ENCODE assay signal across 24 mouse cellular contexts in genomic region chr13:89355234-89355633, GRCm38 (mm10).
DNase-seq lines count a peak whose midpoint lies in the region; ATAC-seq lines count a peak whose summit lies in the region.
"Had no signal": no experiment of that assay in that cellular context is flagged by ENCODE, and none has a peak within 500 bp of the region (broad histone marks: within the 10 kb centered on the region; RNA-seq: fewer than 3 reads in every experiment).

No protein-coding gene starts in this region.

- no peak overlapping the region for H3K4me3 ChIP-seq in hindbrain, embryonic 11.5 days (ENCODE audit: low read depth, low read length)
- no peak overlapping the region for H3K4me3 ChIP-seq in hindbrain, embryonic 16.5 days (ENCODE audit: low read length)
- H3K4me3 ChIP-seq in neural tube, embryonic 12.5 days = no peak overlapping the region
- no peak overlapping the region for H3K4me3 ChIP-seq in midbrain, embryonic 13.5 days (replicated peaks)
- H3K4me3 ChIP-seq: forebrain, embryonic 10.5 days; gastrocnemius, adult 2 months; heart, embryonic 10.5 days; intestine, embryonic 15.5 days; limb, embryonic 13.5 days; liver, embryonic 12.5 days had no signal

- H3K9me3 ChIP-seq in hindbrain, embryonic 11.5 days (ENCODE audit: control insufficient read depth, low read length) = no peaks in the 10 kb centered on the region
- H3K9me3 ChIP-seq in hindbrain, embryonic 16.5 days (ENCODE audit: control insufficient read depth, low read length) = no peaks in the 10 kb centered on the region
- H3K9me3 ChIP-seq in neural tube, embryonic 12.5 days = no peaks in the 10 kb centered on the region
- no peaks in the 10 kb centered on the region for H3K9me3 ChIP-seq in midbrain, embryonic 13.5 days
- H3K9me3 ChIP-seq: forebrain, embryonic 10.5 days; heart, embryonic 10.5 days; intestine, embryonic 15.5 days; limb, embryonic 13.5 days; liver, embryonic 12.5 days had no signal

- H3K9ac ChIP-seq in hindbrain, embryonic 11.5 days (ENCODE audit: low read depth, low read length) = no peak overlapping the region
- no peak overlapping the region for H3K9ac ChIP-seq in hindbrain, embryonic 16.5 days (ENCODE audit: low read depth, low read length)
- H3K9ac ChIP-seq in neural tube, embryonic 12.5 days = no peak overlapping the region
- H3K9ac ChIP-seq in midbrain, embryonic 13.5 days (replicated peaks) = no peak overlapping the region
- H3K9ac ChIP-seq: intestine, embryonic 15.5 days; limb, embryonic 13.5 days; liver, embryonic 12.5 days had no signal

- DNase-seq in hindbrain, embryonic 11.5 days (ENCODE audit: low spot score) = peak; percentile 19
- DNase-seq in neural tube, embryonic 10.5 days (ENCODE audit: extremely low spot score, low spot score) = no peak
- peak; percentile 38 for DNase-seq in retina, embryonic 14.5 days (ENCODE audit: low spot score)
- no peak for DNase-seq in thymus, postnatal 14 days
- DNase-seq: adrenal gland, adult 8-10 months; cerebellum, adult 18-20 months; cerebellum, postnatal 36 days; gastrocnemius, adult 2 months; heart, postnatal 4 days; kidney, adult 8-10 months; kidney, postnatal 10 days; layer of hippocampus, postnatal 36 days; lung, adult 18-20 months; lung, postnatal 10 days had no signal

- H3K4me2 ChIP-seq in hindbrain, embryonic 11.5 days (replicated peaks; ENCODE audit: low read depth, low read length) = no peak overlapping the region
- H3K4me2 ChIP-seq in hindbrain, embryonic 16.5 days (ENCODE audit: low read length) = no peak overlapping the region
- H3K4me2 ChIP-seq in neural tube, embryonic 12.5 days (replicated peaks) = no peak overlapping the region
- no peak overlapping the region for H3K4me2 ChIP-seq in midbrain, embryonic 13.5 days (replicated peaks)
- H3K4me2 ChIP-seq: intestine, embryonic 15.5 days; limb, embryonic 13.5 days; liver, embryonic 12.5 days had no signal

- H3K36me3 ChIP-seq in hindbrain, embryonic 11.5 days (ENCODE audit: control insufficient read depth, insufficient read depth, low read length) = no peaks in the 10 kb centered on the region
- no peaks in the 10 kb centered on the region for H3K36me3 ChIP-seq in hindbrain, embryonic 16.5 days (ENCODE audit: control insufficient read depth, insufficient read depth, low read length)
- H3K36me3 ChIP-seq in neural tube, embryonic 12.5 days = no peaks in the 10 kb centered on the region
- H3K36me3 ChIP-seq in midbrain, embryonic 13.5 days = no peaks in the 10 kb centered on the region
- H3K36me3 ChIP-seq: forebrain, embryonic 10.5 days; heart, embryonic 10.5 days; intestine, embryonic 15.5 days; limb, embryonic 13.5 days; liver, embryonic 12.5 days had no signal

- peak; percentile 78 for ATAC-seq in hindbrain, embryonic 11.5 days (ENCODE audit: low FRiP score)
- no peak; the same call in 1 of the 2 replicates for ATAC-seq in hindbrain, embryonic 16.5 days
- ATAC-seq in neural tube, embryonic 12.5 days (ENCODE audit: low FRiP score, low read depth) = 0 out of 2 replicates have a peak, but pooled peaks have one; percentile 41
- peak; percentile 53; the same call in 1 of the 2 replicates for ATAC-seq in midbrain, embryonic 13.5 days
- ATAC-seq in inflammation-experienced regulatory T-cells, adult 6 months = no peak
- ATAC-seq: intestine, embryonic 15.5 days; liver, embryonic 12.5 days had no signal

- WGBS in hindbrain, embryonic 11.5 days = 60% methylated on average over 3 of the region's 3 CpGs
- 25% methylated on average over 3 of the region's 3 CpGs for WGBS in hindbrain, embryonic 16.5 days
- WGBS in neural tube, embryonic 12.5 days = 55% methylated on average over 3 of the region's 3 CpGs
- whole genome bisulfite sequencing in midbrain, embryonic 13.5 days = 50% methylated on average over 3 of the region's 3 CpGs

- H3K4me1 ChIP-seq in hindbrain, embryonic 11.5 days (replicated peaks; ENCODE audit: control insufficient read depth, insufficient read depth, low read length) = no peaks in the 10 kb centered on the region
- no peaks in the 10 kb centered on the region for H3K4me1 ChIP-seq in hindbrain, embryonic 16.5 days (ENCODE audit: control insufficient read depth, insufficient read depth, low read depth, low read length)
- H3K4me1 ChIP-seq in neural tube, embryonic 12.5 days = no peaks in the 10 kb centered on the region
- peaks cover 6% of the 10 kb centered on the region; the same call in 1 of the 2 replicates for H3K4me1 ChIP-seq in midbrain, embryonic 13.5 days (replicated peaks)
- H3K4me1 ChIP-seq: forebrain, embryonic 10.5 days; heart, embryonic 10.5 days; intestine, embryonic 15.5 days; limb, embryonic 13.5 days; liver, embryonic 12.5 days had no signal

- H3K27ac ChIP-seq in hindbrain, embryonic 11.5 days (ENCODE audit: low read depth, low read length) = no peak overlapping the region
- no peak overlapping the region for H3K27ac ChIP-seq in hindbrain, embryonic 16.5 days (ENCODE audit: low read depth, low read length)
- H3K27ac ChIP-seq in neural tube, embryonic 12.5 days = no peak overlapping the region
- no peak overlapping the region; the same call in 1 of the 2 replicates for H3K27ac ChIP-seq in midbrain, embryonic 13.5 days
- H3K27ac ChIP-seq: forebrain, embryonic 10.5 days; gastrocnemius, adult 2 months; heart, embryonic 10.5 days; intestine, embryonic 15.5 days; limb, embryonic 13.5 days; liver, embryonic 12.5 days; stomach, postnatal 0 days had no signal

- no peaks in the 10 kb centered on the region for H3K27me3 ChIP-seq in hindbrain, embryonic 11.5 days (ENCODE audit: control insufficient read depth, insufficient read depth, low read length)
- no peaks in the 10 kb centered on the region for H3K27me3 ChIP-seq in hindbrain, embryonic 16.5 days (replicated peaks; ENCODE audit: control insufficient read depth, insufficient read depth, low read length)
- H3K27me3 ChIP-seq in neural tube, embryonic 12.5 days (replicated peaks) = no peaks in the 10 kb centered on the region
- H3K27me3 ChIP-seq in midbrain, embryonic 13.5 days = no peaks in the 10 kb centered on the region
- H3K27me3 ChIP-seq: intestine, embryonic 15.5 days; limb, embryonic 13.5 days; liver, embryonic 12.5 days had no signal

Comparison
In these comparisons a context has a peak if more than half of its experiments do, and no peak if none do; other contexts are left out.
1. ATAC-seq: peak in hindbrain, embryonic 11.5 days (single experiment), neural tube, embryonic 12.5 days (single experiment) and midbrain, embryonic 13.5 days (single experiment); none in hindbrain, embryonic 16.5 days (single experiment) and inflammation-experienced regulatory T-cells, adult 6 months (single experiment).
2. DNase-seq: peak in hindbrain, embryonic 11.5 days (single experiment) and retina, embryonic 14.5 days (single experiment); none in neural tube, embryonic 10.5 days (single experiment) and thymus, postnatal 14 days (single experiment).